Mouse (Mus musculus) yolk sac, embryonic 10.5 days (tissue): Measurements from ENCODE around the gene Ran.

Source experiments
- DNase-seq: peaks from one replicate; pipeline ENCODE4 v3.0.0-alpha.2; 2017; ENCODE audit warnings: low spot score

Ran gene

DNA sequence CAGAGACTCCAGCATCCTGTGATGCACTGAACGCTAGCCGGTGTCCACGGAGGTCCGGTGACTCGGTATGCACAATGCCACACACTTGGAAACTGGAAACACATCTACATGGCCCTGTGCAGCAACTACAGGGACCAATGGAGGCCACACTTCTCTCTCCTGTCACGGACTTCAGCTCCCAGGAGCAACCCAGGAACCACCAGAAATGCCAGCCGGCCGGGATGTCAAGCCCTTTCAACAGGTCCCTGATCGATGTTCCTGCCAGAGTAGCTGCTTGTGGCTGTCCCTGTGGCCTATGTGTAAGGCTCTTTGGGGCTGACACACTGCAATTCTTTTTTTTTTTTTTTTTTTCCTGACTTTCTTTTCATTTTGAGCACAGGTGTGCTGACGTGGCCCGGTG is 44.3 kb downstream of the Ran start:
- DNase-seq, result no peak

DNA sequence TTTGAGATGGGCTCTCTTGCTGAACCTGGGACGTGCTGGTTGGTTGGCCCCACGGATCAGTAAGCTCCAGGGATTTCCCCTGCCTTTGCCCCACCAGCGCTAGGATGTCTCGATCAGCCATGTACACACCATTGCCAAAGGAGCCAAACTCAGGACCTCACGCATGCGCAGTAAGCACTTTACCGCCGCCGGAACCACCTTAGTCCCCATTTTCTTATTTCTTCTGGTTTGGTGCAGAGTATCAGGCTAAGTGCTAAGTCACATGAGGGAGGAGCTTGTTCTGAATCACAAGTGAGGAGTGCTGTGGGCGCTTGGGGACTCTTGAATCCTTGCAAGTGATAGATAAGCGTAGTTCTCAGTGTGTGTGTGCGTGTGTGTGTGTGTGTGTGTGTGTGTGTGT is 45.4 kb downstream of the Ran start:
- DNase-seq, result no peak

GRCm38 (mm10) chr5:129065946-129066345 is 46.1 kb downstream of the Ran start:
- DNase-seq, result no peak

DNA sequence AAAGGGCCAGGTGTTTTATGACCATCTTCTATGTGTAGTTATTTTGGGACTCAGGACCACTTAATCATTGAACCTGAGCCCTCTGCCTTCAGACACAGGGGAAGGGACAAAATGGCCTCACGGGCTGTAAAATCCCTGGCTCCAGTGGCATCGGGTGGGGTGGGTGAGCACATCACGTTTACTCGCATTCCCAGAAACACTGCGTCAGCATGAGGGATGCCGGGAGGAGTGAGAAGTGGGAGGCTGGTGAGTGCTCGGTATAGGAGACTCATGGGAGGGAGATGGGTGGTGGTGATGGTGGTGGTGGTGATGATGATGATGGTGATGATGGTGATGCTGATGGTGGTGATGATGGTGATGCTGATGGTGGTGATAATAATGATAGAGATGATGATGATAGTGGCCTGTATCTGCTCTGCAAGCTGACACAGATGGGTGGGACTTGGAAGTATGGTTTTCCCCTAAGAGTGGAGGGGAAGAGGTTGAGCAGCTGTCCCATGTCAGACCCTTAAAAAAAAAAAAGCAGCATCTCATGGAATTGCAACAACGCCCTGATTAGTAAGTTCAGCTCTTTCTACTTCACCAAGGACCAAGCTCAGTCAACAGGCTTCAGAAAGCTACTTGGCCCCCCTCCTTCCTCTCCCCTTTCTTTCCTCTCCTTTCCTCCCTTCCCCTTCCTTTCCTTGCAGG is 46.8 kb downstream of the Ran start:
- DNase-seq, result no peak

- no peak for DNase-seq
Measured at GRCm38 (mm10) chr5:129067231-129067834, 47.5 kb downstream of the Ran start.

DNA sequence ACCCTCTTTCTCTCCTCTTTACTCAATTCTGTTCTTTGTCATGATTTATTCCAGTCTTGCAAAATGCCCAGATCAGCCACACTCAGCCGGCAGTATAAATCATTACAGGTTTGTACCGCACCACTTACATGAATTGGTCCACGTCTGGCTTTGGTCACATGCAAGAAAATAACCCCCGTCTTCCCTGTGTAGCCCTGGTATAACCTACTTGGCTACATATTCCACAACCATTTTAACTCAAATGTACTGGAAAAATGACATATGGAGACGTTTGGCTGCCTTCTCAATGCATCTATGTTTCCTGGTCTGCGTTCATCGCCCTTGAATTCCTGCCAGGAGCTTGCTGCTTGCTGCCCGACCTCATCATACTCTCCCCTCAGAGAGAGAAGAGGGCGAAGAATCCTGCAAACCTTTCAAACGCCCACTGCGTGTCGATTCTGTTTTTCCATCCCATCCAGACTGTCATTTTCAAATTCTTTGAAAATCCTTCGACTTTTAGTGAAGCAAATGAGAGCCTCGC is 52.0 kb downstream of the Ran start:
- no peak for DNase-seq

- DNase-seq, result no peak
Measured at GRCm38 (mm10) chr5:129073404-129073803, 53.5 kb downstream of the Ran start.
